In the genomic region with DNA sequence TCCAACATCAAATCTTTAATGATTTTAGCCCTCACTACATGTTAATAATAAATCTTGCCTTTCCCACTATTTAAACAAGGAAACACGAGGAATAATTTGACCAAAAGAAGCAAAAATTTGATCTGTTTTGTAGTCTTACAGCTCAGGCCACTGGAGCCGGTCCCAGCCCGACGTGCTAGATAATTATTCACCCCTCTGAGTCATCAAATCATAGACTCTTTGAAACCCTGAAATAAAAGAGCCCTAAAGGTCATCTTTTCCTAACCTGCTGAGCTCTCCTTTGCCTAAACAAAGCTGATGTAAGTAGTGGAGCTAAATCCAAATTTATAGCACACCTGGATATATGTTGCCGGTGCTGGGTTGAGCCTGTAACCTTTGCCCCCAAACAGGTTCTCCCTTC, we compare ENCODE assay signal across 7 mouse cellular contexts. TPM values are rescaled to one million over a fixed set of nuclear protein-coding genes. Genes with fewer than 3 reads are reported as not detected.
"Had no signal": no experiment of that assay in that cellular context is flagged by ENCODE, and none has a peak within 500 bp of the region (broad histone marks: within the 10 kb centered on the region; RNA-seq: fewer than 3 reads in every experiment).

No protein-coding gene starts in this region.

- DNase-seq: kidney, postnatal 4 days; liver, embryonic 13.5 days; liver, postnatal 0 days; lung, postnatal 14 days; thymus, postnatal 4 days had no signal

RNA-seq across cellular contexts. Expression of gene Gria3, which starts 27.4 kb away (rescaled TPM):
- total RNA-seq: monocyte, adult 5-6 weeks had no signal
- polyA plus RNA-seq: inflammation-experienced regulatory T-cells, adult 6 months had no signal
